Mouse (Mus musculus) small intestine, adult 2 months (tissue): ENCODE data around the gene Rps16.

ENCODE experiments used
- CTCF ChIP-seq: fragments of 200-500 bp; IDR thresholded peaks from 2 replicates; pipeline ENCODE4 v1.5.1; 2012; ENCODE audit warnings: low read depth, mild to moderate bottlenecking, control low read depth, inconsistent platforms, low read length, moderate library complexity, mixed read lengths; ENCODE audit not compliant: insufficient replicate concordance, insufficient read length; ENCODE audit errors: extremely low read depth
- POLR2A ChIP-seq: fragments of 200-500 bp; IDR thresholded peaks from 2 replicates; pipeline ENCODE4 v1.6.1; 2012; ENCODE audit warnings: low read depth, mild to moderate bottlenecking, control low read depth, inconsistent platforms, low read length, moderate library complexity

DNA sequence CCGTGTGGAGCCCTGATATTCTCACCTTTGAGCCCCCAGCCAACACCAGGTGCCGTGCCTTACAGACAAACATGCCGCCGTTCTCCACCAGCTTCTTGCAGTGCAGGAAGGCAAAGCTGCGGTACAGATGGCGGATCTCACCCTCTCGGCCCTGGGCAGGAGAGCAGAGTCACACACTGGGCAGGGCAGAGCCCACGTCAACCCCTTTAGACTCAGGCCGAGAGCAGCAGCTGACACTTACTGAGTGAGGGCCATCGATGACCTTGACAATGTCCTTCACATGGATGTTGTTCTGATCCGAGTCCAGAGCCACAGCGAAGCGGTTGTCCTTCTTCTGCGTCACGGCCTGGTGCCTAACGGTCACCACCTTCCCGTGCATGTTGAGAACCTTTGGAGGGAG lies 31.7 kb upstream of the Rps16 start:
- TF ChIP-seq CTCF (no peak), POLR2A (no peak)
